Mouse (Mus musculus) adrenal gland, postnatal 25 days (tissue): ENCODE measurements around the gene Myo16. TPM values are rescaled to one million over a fixed set of nuclear protein-coding genes. Genes with fewer than 3 reads are reported as not detected.

Experiments
- DNase-seq: peaks from one replicate; pipeline ENCODE4 v3.0.0; 2021; ENCODE audit warnings: mixed read lengths
- total RNA-seq: library from RNA; stranded (reverse); gene quantifications from 2 replicates; pipeline ENCODE4 v1.2.3, GENCODE M21; 2021

Myo16 gene
- total RNA-seq, 1 experiment from 2014 or later, result not detected

- DNase-seq, result no peak
These were observed 528.2 kb downstream of the Myo16 start for GRCm38 (mm10) chr8:10681926-10682325.

GRCm38 (mm10) chr8:10683088-10683487, 529.4 kb downstream of the Myo16 start:
- peak; percentile 5 for DNase-seq

Other genes starting within 250 kb of the Myo16 start
- 8.1 and 8.8 TPM in 2 replicates for gene Lig4, start 176.2 kb upstream of the Myo16 start, total RNA-seq
- gene Abhd13, start 176.2 kb upstream of the Myo16 start, total RNA-seq, result 23.1 and 23.4 TPM in 2 replicates
- 3.7 and 5.0 TPM in 2 replicates for gene Tnfsf13b, start 147.4 kb upstream of the Myo16 start, total RNA-seq